Mouse (Mus musculus) skeletal muscle tissue, adult 2 months (tissue): Measurements from ENCODE around the gene F2rl1.
"Not testable (repeated sequence)": the region's sequence is repeated elsewhere in the genome, so short reads cannot be mapped to it uniquely, and the experiment has no call there.

Source experiments
- DNase-seq: peaks from one replicate; pipeline ENCODE4 v3.0.0-alpha.2; 2012; ENCODE audit warnings: low read depth, low spot score

F2rl1 gene

DNA sequence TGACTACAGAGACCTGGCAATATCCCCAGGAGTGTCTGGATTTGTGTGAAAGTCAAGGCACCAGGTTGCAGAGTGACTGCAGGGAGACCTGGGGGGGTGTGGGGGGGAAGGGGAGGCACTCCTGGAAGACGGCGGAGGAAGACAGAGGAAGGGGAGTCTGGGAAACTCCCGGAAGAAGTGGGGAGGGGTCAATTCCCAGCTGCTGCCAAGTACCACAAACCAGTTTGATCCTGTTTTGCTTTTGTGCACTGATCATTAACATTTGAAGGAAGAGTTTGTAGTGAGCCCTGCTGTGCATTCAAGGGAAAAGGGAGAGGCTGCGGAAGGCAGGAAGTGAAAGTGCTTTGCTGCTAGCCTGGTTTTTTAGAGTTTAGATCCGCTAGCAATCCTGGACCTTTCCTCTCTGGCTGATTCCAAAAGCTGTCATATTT is 9.1 kb upstream of the F2rl1 start:
- DNase-seq: no peak

DNA sequence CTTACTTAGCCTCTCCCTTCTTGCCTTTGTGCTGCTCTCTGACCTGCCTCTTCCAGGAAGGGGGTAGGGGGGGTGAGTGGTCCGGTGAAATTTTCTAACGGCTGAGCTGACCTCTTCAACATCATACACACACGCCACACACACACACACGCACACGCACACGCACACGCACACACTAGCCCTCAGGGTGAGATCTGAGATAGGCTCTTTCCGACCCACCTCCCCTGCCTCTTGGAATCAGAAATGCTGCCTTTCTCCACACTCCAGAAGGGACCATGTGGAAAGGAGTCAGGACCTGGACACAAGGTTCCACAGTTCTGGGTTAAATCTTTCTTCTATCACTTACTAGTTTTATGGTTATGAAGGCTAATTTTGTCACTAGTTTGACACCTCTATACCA is 8.6 kb upstream of the F2rl1 start:
- no peak for DNase-seq

DNA sequence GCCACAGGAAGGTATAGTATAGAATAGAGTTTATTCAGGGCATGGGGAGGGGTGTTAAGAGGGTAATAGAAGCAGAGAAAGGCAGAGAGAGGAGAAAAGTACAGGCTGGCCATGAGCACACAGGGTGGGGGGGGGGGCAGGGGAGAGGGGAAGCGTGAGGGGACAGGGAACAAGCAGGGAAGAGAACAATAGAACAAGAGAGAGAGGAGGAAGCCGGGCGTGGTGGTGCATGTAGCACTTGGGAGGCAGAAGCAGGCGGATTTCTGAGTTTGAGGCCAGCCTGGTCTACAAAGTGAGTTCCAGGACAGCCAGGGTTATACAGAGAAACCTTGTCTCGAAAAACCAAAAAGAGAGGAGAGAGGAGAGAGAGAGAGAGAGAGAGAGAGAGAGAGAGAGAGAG is 8.1 kb upstream of the F2rl1 start:
- not testable (repeated sequence) for DNase-seq

DNA sequence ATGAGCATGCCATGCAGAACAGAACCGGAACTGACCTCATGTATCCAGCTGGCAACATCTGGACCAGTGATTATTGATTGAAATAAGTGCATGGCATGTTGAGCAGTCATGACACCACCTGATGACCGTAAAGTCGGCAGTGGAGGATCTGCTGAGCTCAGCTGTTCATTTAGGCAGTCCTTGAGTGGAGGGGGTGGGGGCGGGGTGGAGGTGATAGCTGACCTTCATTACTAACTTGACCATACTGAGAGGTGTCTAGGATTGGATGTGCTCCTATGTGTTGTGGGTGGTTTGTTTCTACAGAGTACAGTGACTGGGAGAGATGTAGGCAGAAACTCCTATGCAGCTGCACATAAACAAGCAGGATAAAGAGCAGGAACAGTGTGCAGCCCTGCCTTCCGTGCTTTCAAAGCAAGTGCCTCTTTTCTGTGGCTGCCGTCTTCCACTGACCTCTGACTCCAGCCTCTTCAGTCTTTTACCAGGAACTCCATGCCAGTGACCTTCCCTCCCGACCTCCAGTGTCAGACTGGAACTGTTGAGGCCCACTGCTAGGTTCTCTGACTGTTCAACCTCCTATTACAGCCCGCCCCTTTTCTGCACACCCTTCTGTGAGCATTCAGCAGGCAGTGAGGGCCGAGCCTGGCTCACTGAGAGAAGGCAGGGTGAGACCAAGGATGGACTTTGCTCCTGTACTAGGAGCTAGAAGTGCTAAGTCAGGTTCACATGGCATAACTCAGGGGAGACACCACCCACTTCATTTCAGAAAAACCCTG is 6.4 kb upstream of the F2rl1 start:
- no peak for DNase-seq

DNA sequence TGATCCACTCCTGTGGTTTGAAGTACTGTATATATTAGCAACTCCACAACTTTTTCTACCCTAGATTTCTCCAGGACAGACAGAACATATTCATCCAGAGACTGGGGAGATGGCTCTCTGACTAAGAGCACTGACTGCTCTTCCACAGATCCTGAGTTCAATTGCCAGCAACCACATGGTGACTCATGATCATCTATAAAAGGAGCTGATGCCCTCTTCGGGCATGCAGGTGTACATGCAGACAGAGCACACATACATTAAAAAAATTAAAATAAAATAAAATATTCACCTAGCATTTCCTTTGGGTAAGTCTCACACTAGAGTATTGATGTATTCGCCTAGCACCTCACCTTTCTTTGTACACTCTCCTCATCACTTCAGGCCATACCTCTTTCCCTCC is 4.2 kb upstream of the F2rl1 start:
- no peak for DNase-seq

DNA sequence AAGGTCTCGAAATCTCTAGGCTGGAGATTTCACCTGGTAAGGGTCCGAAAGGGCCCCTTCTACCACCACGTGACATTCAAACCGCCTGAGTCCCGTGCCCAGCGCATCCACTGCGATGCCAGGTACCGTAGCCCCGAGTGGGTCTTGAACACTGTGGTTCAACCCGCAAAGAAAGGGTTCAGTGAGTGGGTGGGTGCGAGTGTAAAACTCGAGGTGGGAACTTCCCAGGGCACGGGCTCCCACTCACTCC is 678 bp downstream of the F2rl1 start:
- DNase-seq: no peak

DNA sequence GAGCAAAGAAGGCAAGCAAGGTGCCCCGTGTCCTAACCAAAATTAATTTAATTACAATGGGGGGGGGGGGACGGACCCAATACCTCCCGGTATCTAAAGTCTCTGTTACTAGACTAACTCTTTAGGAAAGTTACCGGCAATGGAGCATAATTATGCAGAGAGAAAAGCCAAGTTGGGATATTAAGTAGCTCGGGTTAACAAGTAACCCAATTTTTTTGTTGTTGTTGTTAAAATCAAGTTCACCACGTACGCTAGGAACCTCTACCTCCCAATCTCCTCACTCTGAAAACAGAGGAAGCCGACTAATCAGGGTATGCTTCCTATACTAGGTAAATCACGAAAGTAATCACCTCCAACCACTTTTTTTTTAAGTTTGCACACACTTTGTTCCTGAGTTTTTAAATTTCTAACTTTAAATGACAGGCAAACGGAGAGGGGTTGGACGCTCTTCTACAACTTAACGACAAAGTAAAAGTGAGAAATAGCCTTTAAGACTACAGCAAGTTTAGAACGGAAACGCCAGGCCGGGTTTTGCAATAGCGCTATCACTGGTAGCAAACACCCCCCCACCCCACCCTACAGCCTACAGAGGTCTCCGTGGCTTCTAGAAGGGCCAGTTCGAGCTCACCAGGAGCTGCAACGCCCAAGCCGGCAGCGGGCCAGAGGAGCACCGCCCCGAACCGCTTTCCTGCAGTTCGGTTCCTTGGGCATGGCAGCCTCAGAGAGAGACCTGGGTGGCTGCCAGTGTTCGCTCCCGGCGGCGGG is 1.2 kb downstream of the F2rl1 start:
- no peak for DNase-seq

DNA sequence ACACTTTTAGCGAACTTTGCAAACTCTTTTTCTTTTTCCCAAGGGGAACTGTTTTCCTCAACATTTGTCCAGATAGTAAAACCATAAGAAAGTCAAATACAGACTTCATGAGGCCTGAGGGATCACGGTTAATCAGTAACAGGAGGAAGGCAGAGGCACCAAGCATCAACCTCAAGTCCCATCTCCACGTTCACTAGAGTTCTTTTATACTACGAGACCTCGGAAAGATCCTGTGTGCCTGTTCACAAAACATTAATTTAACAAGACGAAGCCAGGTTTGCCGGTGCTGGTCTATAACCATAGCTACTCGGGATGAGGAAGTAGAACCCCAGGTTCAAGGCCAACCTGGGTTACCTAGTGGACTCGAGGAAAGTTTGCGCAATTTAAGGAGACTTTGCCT is 2.9 kb downstream of the F2rl1 start:
- DNase-seq: no peak

DNA sequence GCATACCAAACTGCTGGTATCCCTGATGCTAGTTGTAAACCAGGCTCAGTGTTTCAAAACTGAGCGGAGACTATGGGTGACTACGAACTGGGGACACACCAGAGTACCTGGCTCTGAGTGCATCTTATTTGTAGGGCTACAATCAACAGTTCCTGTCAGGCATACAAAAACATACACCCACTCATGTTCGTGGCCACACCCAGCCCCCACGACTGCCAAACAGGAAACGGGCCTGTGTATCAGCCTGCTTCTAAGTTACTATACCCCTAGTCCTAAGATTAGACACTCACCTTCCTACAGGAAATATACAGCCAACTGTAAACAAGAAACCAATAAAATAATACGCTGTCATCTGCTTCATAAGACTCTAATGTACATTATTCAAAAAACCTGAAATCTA is 4.0 kb downstream of the F2rl1 start:
- no peak for DNase-seq

DNA sequence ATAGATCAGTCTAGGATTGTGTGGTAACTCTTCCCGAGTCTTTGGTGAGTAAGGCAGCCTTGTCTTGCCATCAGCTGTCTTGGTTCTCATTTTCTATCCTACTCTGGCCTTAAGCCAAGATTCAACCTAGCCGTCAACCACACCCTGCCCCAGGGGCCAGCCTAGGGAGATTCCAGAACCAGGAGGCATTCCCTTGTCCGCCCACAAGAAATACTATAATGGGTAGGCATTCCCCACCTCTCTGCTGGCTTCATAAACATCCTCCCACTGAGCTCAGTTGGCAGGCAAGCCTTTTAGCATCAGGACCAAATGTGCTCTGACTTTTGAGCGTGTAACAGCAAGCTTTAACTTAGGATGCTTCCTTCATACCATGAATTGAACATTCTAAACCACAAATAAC is 10.3 kb downstream of the F2rl1 start:
- no peak for DNase-seq

DNA sequence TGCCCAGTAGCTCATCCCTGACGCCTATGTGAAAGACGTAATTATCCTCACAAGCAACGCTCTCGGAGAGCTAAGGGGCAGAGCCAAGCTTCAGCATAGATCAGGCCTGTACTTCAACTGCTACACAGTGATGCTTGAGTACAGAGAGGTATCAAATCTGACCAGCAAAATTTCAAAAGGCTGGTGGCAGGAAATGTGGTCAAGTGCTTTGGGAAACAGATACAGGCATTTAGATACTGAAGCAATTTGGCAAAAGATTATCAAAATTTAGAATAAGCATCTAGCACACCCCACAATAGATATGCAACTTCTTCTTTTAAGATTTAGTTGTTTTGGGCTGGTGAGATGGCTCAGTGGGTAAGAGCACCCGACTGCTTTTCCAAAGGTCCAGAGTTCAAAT is 15.0 kb downstream of the F2rl1 start:
- DNase-seq: no peak

DNA sequence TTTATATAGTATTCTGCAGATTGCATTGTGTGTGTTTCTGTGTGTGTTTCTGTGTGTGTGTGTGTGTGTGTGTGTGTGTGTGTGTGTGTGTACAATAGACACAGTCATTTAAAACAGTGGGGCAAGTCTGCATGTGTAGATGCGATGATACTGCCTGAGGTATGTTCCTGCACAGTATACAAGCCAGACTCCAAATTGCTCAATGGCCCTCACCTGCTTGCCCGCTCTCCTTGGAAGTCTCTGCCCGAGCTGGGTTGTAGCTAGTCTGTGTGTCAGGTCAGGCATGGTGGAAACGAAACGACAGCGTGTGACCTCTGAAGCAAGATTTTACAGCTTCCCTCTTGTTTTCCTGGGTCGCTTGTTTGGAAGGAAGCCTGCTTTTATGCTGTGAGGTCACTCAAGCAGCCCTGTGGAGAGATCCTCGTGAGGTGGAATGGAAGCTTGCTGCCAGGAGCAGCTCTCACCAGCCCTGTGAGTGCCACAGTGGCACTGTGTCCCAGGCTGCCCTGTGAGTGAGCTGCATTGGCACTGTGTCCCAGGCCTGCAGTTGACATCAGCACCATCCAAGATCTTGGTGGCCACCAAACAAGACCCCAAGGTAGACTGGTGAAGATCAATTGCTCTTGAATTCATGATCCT is 21.6 kb downstream of the F2rl1 start:
- DNase-seq: no peak

DNA sequence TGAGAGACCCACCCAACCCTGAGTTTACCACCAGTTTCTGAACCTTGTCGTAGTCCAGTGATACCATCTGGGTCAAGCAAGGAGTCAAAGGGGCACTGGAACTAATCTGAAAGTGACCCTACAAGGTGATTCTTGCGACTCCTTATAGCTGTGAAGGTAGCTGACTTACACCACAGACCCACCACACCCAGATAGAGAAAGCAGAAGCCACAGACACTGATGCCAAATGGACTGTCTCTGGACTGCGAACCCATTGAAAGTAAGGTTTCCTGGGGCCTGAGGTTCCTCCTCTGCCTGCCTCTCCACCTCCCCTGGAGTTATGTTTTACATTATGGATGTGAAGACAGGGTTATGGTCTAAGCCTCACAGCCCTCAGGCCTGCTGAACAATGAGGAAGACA is 28.4 kb downstream of the F2rl1 start:
- DNase-seq: no peak

DNA sequence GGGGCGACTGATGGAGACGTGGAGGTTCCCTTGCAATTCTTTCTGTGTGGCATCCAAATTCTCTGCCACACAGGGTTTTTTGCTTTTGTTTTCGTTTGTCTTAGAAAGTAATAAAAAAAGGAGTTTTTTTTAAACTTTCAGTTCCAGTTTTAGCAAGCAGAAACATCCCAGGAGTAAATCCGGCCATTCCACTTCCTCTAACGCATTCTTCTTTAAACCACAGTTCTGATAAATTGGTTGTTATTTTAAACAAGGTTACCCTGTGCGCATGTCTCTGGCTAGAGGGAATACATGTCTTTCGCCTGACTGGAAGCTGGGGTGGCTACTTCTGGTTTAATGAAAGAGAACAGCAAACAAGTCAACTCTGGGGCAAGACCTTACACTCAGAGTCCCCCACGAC is 30.2 kb downstream of the F2rl1 start:
- peak; percentile 21 for DNase-seq

DNA sequence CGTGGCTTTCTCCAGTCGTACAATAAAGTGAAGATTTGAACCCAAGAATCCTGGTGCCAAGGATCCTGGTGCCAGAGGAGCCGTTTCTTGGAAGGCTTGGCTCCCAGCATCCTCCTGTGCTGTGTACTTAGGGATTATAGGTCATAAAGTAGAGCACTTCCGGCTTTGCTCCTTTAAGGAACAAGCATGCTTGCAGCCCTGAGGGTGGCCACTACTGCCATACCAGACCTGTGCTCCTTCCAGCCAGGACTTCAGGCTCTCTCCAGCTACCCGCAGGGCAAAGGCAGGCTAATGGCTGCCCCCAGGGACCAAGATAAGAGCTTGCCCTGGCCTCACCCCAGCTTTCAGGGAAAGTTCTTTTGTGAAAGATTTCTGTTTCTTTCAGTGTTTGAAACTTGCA is 31.7 kb downstream of the F2rl1 start:
- DNase-seq: no peak

DNA sequence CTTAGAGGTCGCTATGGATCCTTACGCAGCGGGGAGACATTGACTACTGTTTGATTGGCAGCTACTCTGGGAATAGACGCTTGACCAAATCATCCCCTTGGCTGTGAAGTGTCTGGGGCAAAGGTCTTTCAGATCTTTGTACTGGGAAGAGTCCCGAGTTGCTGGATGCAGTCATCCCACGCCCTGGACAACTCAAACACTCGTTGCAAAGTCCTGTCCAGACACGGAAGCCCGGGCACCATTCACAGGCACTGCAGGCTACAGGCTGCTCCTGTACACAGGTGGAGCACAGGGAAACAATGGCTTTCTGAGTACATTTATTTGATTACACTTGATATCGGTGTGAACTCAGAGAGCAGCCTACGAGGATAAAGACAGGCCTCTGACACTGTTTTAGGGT is 33.7 kb downstream of the F2rl1 start:
- no peak for DNase-seq

DNA sequence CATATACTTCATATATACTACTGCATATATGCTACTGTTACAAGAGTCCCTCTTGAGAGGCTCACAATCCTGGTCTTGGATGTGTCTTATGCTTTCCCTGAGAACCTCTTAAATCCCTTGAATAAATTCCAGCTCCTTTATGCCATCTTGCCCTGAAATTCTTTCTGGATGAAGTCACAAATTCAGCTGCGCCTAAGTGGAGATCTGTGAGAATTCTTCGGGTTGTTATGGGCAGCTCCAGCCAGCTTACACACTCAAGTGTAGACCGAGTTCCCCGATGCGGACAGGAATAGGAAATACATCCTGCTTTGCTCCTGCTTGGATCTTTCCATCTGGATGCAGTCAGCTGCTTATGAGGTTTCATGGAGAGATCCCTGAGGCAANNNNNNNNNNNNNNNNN is 40.4 kb downstream of the F2rl1 start:
- no peak for DNase-seq

DNA sequence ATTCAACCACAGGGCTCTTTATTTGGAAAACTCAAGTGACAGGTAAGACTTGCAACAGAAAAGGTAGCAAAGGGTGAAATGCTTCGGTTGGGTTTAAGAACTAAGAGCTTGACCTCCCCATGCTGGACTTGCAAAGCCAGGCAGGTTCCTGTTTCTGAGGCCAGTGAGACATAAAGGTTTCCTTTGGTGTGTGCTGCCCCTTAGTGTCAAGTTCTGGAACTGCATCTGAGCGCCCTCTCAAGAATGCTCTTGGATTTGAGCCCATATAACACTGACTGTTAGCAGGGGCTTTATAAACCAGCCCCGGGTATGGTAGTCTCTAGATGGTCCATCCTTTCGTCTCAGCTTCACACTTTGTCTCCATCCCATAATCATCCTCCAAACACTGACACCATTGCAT is 43.6 kb downstream of the F2rl1 start:
- DNase-seq: peak; percentile 49

DNA sequence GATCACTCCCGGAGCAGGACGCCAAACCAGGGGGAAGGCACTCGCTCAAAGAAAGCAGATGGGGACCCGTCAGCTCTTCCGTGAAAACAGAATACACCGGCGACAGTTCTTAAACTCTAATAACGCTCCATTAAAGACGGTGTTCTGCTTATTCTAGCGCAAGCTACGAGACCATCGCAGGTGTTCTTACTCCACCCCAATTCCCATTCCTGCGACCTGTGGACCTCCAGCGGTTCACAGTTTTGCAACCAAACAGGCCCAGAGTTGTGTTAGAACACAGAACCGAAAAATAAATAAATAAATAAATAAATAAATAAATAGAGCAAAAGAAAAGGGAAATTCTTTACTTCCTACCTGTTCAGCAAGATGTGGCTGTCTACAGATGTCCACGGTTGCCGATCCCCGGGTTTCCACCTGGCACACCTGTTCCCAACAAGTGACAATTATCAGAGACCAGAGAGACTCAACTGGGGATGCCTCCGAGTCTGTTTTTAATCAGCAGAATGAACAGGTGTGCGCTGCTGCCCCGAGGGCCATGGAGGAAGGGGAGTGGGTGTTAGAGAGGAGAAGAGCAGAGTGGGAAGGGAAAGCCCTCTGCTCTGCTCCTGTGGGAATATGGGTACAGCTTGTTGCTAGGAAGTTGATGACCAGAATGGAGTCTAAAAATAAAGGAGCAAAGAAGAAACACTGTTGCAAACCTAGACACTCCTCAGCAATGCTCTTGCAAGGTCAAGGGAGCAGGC is 46.2 kb downstream of the F2rl1 start, which contains the start of gene S100z:
TSS of gene S100z (minus strand) at position 51 of the 743 bp plus-strand sequence.
- DNase-seq: no peak

DNA sequence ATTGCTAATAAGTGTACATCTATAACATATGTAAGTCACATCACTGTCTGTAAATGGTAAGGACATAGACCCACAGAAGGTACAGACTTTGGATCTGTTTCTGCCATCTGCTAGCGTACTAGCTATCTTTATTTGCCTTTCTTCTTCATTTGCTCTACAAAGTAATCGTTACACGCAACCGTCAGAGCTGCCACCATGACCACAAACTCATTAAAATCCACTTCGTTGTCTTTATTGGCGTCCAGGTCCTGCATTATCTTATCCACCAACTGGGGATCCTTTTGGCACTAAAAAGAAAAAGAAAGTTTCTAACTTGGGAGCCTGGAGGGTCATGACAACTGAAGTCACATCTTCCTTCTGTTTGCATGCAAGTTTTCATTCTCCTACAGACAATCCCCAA is 47.9 kb downstream of the F2rl1 start:
- DNase-seq: no peak

DNA sequence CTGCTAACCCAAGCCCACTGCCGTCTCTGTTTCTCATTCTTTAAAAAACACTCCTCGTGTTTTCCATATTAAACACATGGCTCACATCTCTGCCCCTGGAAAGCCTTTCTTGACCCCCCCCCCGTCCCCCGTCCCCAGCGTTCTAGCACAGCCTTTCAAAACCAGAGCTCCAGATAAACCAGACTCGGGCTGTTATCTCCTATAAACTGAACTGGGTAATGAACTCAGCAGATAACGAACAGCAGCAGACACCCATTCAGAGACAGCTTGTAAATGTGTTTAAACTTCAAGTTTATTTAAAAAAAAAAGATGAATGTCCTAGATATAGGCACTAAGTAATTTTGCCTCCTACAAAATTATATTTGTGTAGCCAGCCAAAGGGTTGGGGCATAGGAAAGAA is 49.9 kb downstream of the F2rl1 start:
- DNase-seq: no peak

DNA sequence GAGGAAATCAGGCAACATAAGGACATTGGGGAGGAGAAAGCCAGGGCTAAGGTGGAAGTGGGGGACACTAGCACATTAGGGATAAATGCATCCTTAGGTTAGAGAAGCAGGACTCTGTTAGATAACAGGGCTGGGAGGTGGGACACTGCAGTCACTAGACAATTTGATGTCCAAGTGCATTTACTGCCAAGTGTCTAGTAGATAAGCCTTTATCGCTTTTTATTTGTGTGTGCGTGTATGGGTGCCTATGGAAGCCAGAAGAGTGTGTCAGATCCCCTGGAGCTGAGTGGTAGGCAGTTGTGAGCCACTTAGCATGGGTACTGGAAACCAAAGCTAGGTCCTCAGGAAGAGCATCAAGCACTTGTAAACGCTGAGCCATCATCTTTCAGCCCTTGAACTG is 50.7 kb downstream of the F2rl1 start:
- no peak for DNase-seq
